Mouse (Mus musculus): ENCODE results near the gene Tada3. TPM values are rescaled to one million over a fixed set of nuclear protein-coding genes. Genes with fewer than 3 reads are reported as not detected.

The Tada3 gene
- polyA plus RNA-seq (2015; fragmentation: Nextera tagmentation; extraction: Ambion mirVana), result 32.0 and 32.4 TPM in 2 replicates

DNA sequence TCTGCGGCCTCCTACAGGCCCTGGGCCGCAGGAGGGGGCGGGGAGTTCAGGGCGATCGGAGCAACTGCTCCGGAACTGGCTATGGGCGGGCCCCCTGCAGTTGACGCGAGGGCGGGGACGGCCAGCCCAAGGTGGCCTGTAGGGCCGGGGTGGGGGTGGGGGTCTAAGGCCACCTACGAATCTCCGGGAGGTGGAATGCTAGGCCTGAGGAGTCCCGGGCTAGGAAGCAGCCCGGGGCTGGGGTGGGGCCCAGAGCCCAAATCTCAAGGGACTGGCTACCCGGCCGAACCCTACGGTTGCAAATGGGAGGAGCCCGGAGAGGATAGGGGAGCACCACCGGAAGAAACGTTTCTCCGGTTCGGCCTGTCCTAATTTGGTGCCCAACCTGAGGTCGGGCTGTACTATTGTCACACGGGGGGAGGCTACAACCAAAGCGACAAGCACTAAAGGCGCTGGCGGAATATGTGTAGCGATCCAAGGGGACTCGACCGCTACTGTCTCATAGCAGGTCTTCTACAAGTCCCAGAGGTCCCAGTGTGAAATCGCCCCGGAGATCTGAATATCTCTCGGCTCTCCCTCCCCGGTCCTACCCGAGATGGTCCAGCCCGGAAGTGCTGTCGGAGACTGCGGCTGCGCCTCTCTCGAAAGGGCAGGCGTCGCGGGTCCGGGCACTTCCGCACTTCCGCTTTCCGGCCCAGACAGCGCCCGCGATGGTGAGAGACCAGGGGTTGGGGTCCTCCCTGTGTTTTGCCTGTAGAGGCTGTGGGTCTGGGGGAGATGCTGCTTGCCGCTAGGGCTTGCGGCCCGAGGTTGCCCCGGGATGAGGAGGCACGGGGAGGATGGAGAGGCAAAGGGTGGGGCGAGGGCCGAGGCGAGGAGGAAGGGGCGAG lies at the start of gene Tada3, which contains the start of gene Arpc4:
Gene Tada3, minus strand, starts transcription at position 388 of the 890 bp plus-strand sequence.
Gene Arpc4, plus strand, starts transcription at position 620 of the 890 bp plus-strand sequence.

DNA sequence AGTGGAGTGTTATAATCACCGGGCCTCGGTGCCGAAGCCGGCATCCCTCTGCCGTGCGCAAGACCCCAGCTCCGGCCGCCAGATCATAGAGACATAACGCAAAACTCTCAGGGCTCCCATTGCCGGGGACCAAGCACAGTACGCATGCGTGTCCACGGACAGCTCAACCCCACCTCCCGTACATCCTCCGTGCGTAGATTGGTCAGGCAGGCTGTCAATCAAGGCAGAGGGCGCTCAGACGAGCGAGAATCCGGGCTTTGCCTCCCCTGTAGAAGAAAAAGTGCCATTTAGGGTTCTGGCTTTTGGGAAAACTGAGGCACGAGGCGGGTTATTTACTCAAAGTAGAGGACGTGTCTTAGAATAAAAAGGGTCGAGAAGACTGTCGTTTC lies 41.5 kb upstream of the Tada3 start, which contains the start of gene Rpusd3:
Gene Rpusd3, minus strand, starts transcription at position 142 of the 389 bp plus-strand sequence.

DNA sequence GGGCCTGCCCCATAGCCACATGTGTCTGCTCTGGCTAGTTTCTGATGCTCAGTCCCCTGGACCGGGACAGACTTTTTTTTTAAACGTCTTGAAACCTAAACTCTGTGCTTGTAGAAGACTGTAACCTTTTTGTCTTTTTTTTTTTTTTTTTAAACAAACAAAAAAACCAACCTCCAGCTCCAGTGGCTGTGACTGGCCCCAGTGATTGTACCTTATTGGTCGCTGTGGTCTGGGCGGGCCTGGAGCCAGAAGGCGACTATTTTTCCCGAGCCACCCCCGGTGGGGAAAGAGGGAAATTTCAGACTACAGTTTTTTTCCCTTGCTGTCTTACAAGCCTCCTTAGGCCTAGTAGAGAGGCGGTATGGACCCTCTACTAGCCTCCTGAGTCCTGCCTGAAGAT lies 11.3 kb upstream of the Tada3 start, which contains the start of gene Ttll3:
Gene Ttll3, plus strand, starts transcription at position 301 of the 400 bp plus-strand sequence.

DNA sequence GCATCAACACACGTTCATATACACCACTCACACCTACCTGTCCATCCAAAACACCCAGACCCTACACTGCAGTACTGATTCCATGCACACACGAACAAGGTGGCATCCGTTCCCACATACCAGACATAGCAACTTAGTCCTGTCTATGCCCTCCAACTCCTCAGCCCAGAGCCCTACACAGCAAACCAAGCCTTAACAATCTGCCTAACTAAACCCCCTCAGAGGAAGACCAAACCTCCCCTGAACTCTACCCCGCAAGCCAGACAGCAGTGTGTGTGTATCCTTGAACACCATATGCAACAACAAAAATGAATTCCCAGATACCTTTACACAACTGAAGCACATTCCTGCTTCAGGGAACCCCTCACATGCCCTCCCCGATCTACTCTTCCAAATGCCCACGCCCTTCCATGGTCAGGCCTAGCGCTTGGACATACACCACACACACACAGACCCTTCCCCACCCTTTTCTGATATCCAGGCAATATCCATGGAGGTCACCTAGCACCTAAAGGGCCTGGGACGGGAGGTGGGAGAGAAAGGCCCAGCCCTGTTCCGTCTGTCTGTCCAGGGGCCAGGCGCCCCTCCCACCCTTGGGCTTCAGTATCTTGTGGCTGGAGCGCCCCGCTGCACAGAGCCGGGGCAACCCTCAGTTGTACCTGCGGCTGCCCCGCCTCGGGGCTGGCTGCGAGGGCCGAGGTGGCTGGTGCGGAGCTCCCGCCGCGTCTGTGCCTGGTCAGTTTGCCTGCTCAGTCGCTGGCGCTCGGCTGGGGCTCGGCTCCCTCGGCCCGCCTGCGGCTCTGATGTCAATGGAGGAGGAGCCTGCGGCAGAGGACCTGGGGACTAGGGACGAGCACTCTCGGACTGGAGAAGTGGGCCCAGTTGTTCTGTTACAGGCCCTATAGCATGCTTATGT lies 34.2 kb downstream of the Tada3 start, which contains the start of gene Camk1:
Gene Camk1, minus strand, starts transcription at position 808 of the 916 bp plus-strand sequence.

GRCm38 (mm10) chr6:113326533-113327315 lies 51.0 kb downstream of the Tada3 start, which contains the start of gene Ogg1:
Gene Ogg1, plus strand, starts transcription at chr6:113326972.

Small RNAs within 50 kb of the gene (microRNA-seq; reads per million reads assigned to microRNA genes)
- gene Gm24387, result 0 reads per million in 2 experiments

Other genes starting within 250 kb of the Tada3 start
- 0.26 and 0.29 TPM in 2 replicates for gene Lhfpl4, start 182.5 kb downstream of the Tada3 start, polyA plus RNA-seq (2015; fragmentation: Nextera tagmentation; extraction: Ambion mirVana)
- 17.4 and 17.6 TPM in 2 replicates for gene Mtmr14, start 140.0 kb downstream of the Tada3 start, polyA plus RNA-seq (2015; fragmentation: Nextera tagmentation; extraction: Ambion mirVana)
- 0.09 and 0.10 TPM in 2 replicates for gene Cpne9, start 95.6 kb downstream of the Tada3 start, polyA plus RNA-seq (2015; fragmentation: Nextera tagmentation; extraction: Ambion mirVana)
- gene Brpf1, start 70.7 kb downstream of the Tada3 start, polyA plus RNA-seq (2015; fragmentation: Nextera tagmentation; extraction: Ambion mirVana), result 6.6 and 7.6 TPM in 2 replicates
- 6.9 and 7.9 TPM in 2 replicates for gene Ogg1, start 50.9 kb downstream of the Tada3 start, polyA plus RNA-seq (2015; fragmentation: Nextera tagmentation; extraction: Ambion mirVana)
- 58.2 and 77.7 TPM in 2 replicates for gene Camk1, start 33.9 kb downstream of the Tada3 start, polyA plus RNA-seq (2015; fragmentation: Nextera tagmentation; extraction: Ambion mirVana)
- gene Arpc4, start 232 bp upstream of the Tada3 start, polyA plus RNA-seq (2015; fragmentation: Nextera tagmentation; extraction: Ambion mirVana), result 179 and 222 TPM in 2 replicates
- gene Ttll3, start 11.4 kb upstream of the Tada3 start, polyA plus RNA-seq (2015; fragmentation: Nextera tagmentation; extraction: Ambion mirVana), result 1.4 and 2.5 TPM in 2 replicates
- 21.7 and 28.6 TPM in 2 replicates for gene Rpusd3, start 41.5 kb upstream of the Tada3 start, polyA plus RNA-seq (2015; fragmentation: Nextera tagmentation; extraction: Ambion mirVana)
- gene Cidec, start 57.9 kb upstream of the Tada3 start, polyA plus RNA-seq (2015; fragmentation: Nextera tagmentation; extraction: Ambion mirVana), result 8.3 and 223 TPM in 2 replicates
- gene Jagn1, start 64.7 kb upstream of the Tada3 start, polyA plus RNA-seq (2015; fragmentation: Nextera tagmentation; extraction: Ambion mirVana), result 63.9 and 64.1 TPM in 2 replicates
- gene Il17re, start 80.6 kb upstream of the Tada3 start, polyA plus RNA-seq (2015; fragmentation: Nextera tagmentation; extraction: Ambion mirVana), result 1.9 and 2.3 TPM in 2 replicates
- gene Il17rc, start 93.5 kb upstream of the Tada3 start, polyA plus RNA-seq (2015; fragmentation: Nextera tagmentation; extraction: Ambion mirVana), result 12.8 and 17.1 TPM in 2 replicates
- 25.2 and 33.4 TPM in 2 replicates for gene Creld1, start 105.4 kb upstream of the Tada3 start, polyA plus RNA-seq (2015; fragmentation: Nextera tagmentation; extraction: Ambion mirVana)
- gene Prrt3, start 124.0 kb upstream of the Tada3 start, polyA plus RNA-seq (2015; fragmentation: Nextera tagmentation; extraction: Ambion mirVana), result 0.41 and 0.55 TPM in 2 replicates
- gene Emc3, start 153.8 kb upstream of the Tada3 start, polyA plus RNA-seq (2015; fragmentation: Nextera tagmentation; extraction: Ambion mirVana), result 61.7 and 73.1 TPM in 2 replicates
- 1.5 and 1.7 TPM in 2 replicates for gene Fancd2, start 153.8 kb upstream of the Tada3 start, polyA plus RNA-seq (2015; fragmentation: Nextera tagmentation; extraction: Ambion mirVana)
- not detected in 2 replicates for gene Fancd2os, start 222.8 kb upstream of the Tada3 start, polyA plus RNA-seq (2015; fragmentation: Nextera tagmentation; extraction: Ambion mirVana)
- 143 and 159 TPM in 2 replicates for gene Brk1, start 226.9 kb upstream of the Tada3 start, polyA plus RNA-seq (2015; fragmentation: Nextera tagmentation; extraction: Ambion mirVana)
- gene Vhl, start 246.1 kb upstream of the Tada3 start, polyA plus RNA-seq (2015; fragmentation: Nextera tagmentation; extraction: Ambion mirVana), result 14.9 and 16.5 TPM in 2 replicates

Data from skeletal muscle tissue, postnatal 0 days (tissue).